Mouse (Mus musculus): Measurements from ENCODE around the gene Pik3r3. TPM values are rescaled to one million over a fixed set of nuclear protein-coding genes. Genes with fewer than 3 reads are reported as not detected.

Pik3r3 gene
- total and polyA plus RNA-seq, 2 experiments from 2014 or later: 8.5 to 10.3 TPM

GRCm38 (mm10) chr4:116175711-116176542 is 45.5 kb upstream of the Pik3r3 start:
- H3K4me2 ChIP-seq (ENCODE audit: low read depth, low read length): peak overlapping the region; percentile 51
- H3K27ac ChIP-seq (ENCODE audit: low read depth): peak overlapping the region; percentile 88
- ATAC-seq (ENCODE audit: insufficient read depth, low read depth) (peak; percentile 60), DNase-seq (ENCODE audit: low spot score) (peak; percentile 91)
- no peak overlapping the region for H3K4me3 ChIP-seq (ENCODE audit: low read depth, low read length)
- H3K4me1 ChIP-seq (ENCODE audit: control insufficient read depth, insufficient read depth): peaks cover 32% of the 10 kb centered on the region
- no peaks in the 10 kb centered on the region for H3K27me3 ChIP-seq (ENCODE audit: control insufficient read depth, insufficient read depth, low read length)
- no peaks in the 10 kb centered on the region for H3K36me3 ChIP-seq (replicated peaks; ENCODE audit: control insufficient read depth, insufficient read depth, low read length)
- H3K9ac ChIP-seq (replicated peaks; ENCODE audit: low read depth, low read length): peak overlapping the region; percentile 34; the same call in 1 of the 2 replicates
- WGBS: 29% methylated on average over 7 of the region's 7 CpGs
- TF ChIP-seq CTCF (IDR thresholded peaks at IDR 0.05; ENCODE audit: low read depth) (no peak), EP300 (IDR thresholded peaks at IDR 0.05; ENCODE audit: low read depth) (no peak)
- no peaks in the 10 kb centered on the region for H3K9me3 ChIP-seq (replicated peaks; ENCODE audit: control insufficient read depth, low read length)

- Histone ChIP-seq H3K4me1 (ENCODE audit: control insufficient read depth, insufficient read depth) (peaks cover 32% of the 10 kb centered on the region), H3K36me3 (replicated peaks; ENCODE audit: control insufficient read depth, insufficient read depth, low read length) (no peaks in the 10 kb centered on the region), H3K4me3 (ENCODE audit: low read depth, low read length) (no peak overlapping the region), H3K9ac (replicated peaks; ENCODE audit: low read depth, low read length) (peak overlapping the region; percentile 34; the same call in 1 of the 2 replicates), H3K9me3 (replicated peaks; ENCODE audit: control insufficient read depth, low read length) (no peaks in the 10 kb centered on the region), H3K4me2 (ENCODE audit: low read depth, low read length) (peak overlapping the region; percentile 51), H3K27ac (ENCODE audit: low read depth) (peak overlapping the region; percentile 88), H3K27me3 (ENCODE audit: control insufficient read depth, insufficient read depth, low read length) (no peaks in the 10 kb centered on the region)
- WGBS: 18% methylated on average over 10 of the region's 10 CpGs
- ATAC-seq (ENCODE audit: insufficient read depth, low read depth) (peak; percentile 59), DNase-seq (ENCODE audit: low spot score) (peak; percentile 71)
- TF ChIP-seq EP300 (IDR thresholded peaks at IDR 0.05; ENCODE audit: low read depth) (no peak; the same call in 1 of the 2 replicates), CTCF (IDR thresholded peaks at IDR 0.05; ENCODE audit: low read depth) (no peak)
Measured at GRCm38 (mm10) chr4:116176543-116176988, 44.9 kb upstream of the Pik3r3 start.

GRCm38 (mm10) chr4:116177140-116177539 is 44.3 kb upstream of the Pik3r3 start:
- no peak overlapping the region for H3K4me3 ChIP-seq (ENCODE audit: low read depth, low read length)
- peak overlapping the region; percentile 88 for H3K27ac ChIP-seq (ENCODE audit: low read depth)
- DNase-seq (ENCODE audit: low spot score): peak; percentile 57
- 39% methylated on average over 5 of the region's 5 CpGs for WGBS
- TF ChIP-seq EP300 (IDR thresholded peaks at IDR 0.05; ENCODE audit: low read depth) (no peak), CTCF (IDR thresholded peaks at IDR 0.05; ENCODE audit: low read depth) (no peak)
- peak overlapping the region; percentile 34; the same call in 1 of the 2 replicates for H3K9ac ChIP-seq (replicated peaks; ENCODE audit: low read depth, low read length)
- H3K9me3 ChIP-seq (replicated peaks; ENCODE audit: control insufficient read depth, low read length): no peaks in the 10 kb centered on the region
- peaks cover 32% of the 10 kb centered on the region for H3K4me1 ChIP-seq (ENCODE audit: control insufficient read depth, insufficient read depth)
- H3K4me2 ChIP-seq (ENCODE audit: low read depth, low read length): peak overlapping the region; percentile 51
- peak; percentile 71 for ATAC-seq (ENCODE audit: insufficient read depth, low read depth)
- no peaks in the 10 kb centered on the region for H3K27me3 ChIP-seq (ENCODE audit: control insufficient read depth, insufficient read depth, low read length)
- H3K36me3 ChIP-seq (replicated peaks; ENCODE audit: control insufficient read depth, insufficient read depth, low read length): no peaks in the 10 kb centered on the region

- H3K4me2 ChIP-seq (ENCODE audit: low read depth, low read length): no peak overlapping the region
- no peaks in the 10 kb centered on the region for H3K27me3 ChIP-seq (ENCODE audit: control insufficient read depth, insufficient read depth, low read length)
- TF ChIP-seq CTCF (IDR thresholded peaks at IDR 0.05; ENCODE audit: low read depth): no peak
- TF ChIP-seq EP300 (IDR thresholded peaks at IDR 0.05; ENCODE audit: low read depth): no peak
- ATAC-seq (ENCODE audit: insufficient read depth, low read depth) (no peak), DNase-seq (ENCODE audit: low spot score) (no peak)
- H3K27ac ChIP-seq (ENCODE audit: low read depth): 0 out of 2 replicates have a peak overlapping the region, but pooled peaks have one; percentile 58
- no peaks in the 10 kb centered on the region for H3K36me3 ChIP-seq (replicated peaks; ENCODE audit: control insufficient read depth, insufficient read depth, low read length)
- H3K9me3 ChIP-seq (replicated peaks; ENCODE audit: control insufficient read depth, low read length): no peaks in the 10 kb centered on the region
- H3K9ac ChIP-seq (replicated peaks; ENCODE audit: low read depth, low read length): no peak overlapping the region
- H3K4me3 ChIP-seq (ENCODE audit: low read depth, low read length): no peak overlapping the region
- peaks cover 12% of the 10 kb centered on the region for H3K4me1 ChIP-seq (ENCODE audit: control insufficient read depth, insufficient read depth)
- WGBS: 75% methylated on average over 3 of the region's 3 CpGs
Measured at GRCm38 (mm10) chr4:116182079-116182478, 39.3 kb upstream of the Pik3r3 start.

- Histone ChIP-seq H3K4me2 (ENCODE audit: low read depth, low read length) (peak overlapping the region; percentile 57), H3K4me1 (ENCODE audit: control insufficient read depth, insufficient read depth) (peaks cover 10% of the 10 kb centered on the region), H3K9me3 (replicated peaks; ENCODE audit: control insufficient read depth, low read length) (no peaks in the 10 kb centered on the region), H3K36me3 (replicated peaks; ENCODE audit: control insufficient read depth, insufficient read depth, low read length) (no peaks in the 10 kb centered on the region), H3K27me3 (ENCODE audit: control insufficient read depth, insufficient read depth, low read length) (no peaks in the 10 kb centered on the region), H3K9ac (replicated peaks; ENCODE audit: low read depth, low read length) (peak overlapping the region; percentile 32; the same call in 1 of the 2 replicates), H3K4me3 (ENCODE audit: low read depth, low read length) (peak overlapping the region; percentile 28), H3K27ac (ENCODE audit: low read depth) (peak overlapping the region; percentile 58)
- ATAC-seq (ENCODE audit: insufficient read depth, low read depth) (peak; percentile 39), DNase-seq (ENCODE audit: low spot score) (peak; percentile 40)
- no peak for TF ChIP-seq CTCF (IDR thresholded peaks at IDR 0.05; ENCODE audit: low read depth)
- no peak for TF ChIP-seq EP300 (IDR thresholded peaks at IDR 0.05; ENCODE audit: low read depth)
- WGBS: 4% methylated on average over 12 of the region's 12 CpGs
Measured at GRCm38 (mm10) chr4:116182745-116183144, 38.7 kb upstream of the Pik3r3 start.
